Mouse (Mus musculus) adrenal gland (tissue): ENCODE measurements around the gene Mri1.

Experiments used
- intact Hi-C: fragments of 180-260 bp; cut with DNase I; formaldehyde crosslinking; loops from one replicate; pipeline ENCODE4 v1.15.1; 2025
- microRNA-seq, 2 experiments: library from miRNA; unstranded; fragments of <30 nt; microRNA quantifications; one replicate each; pipeline ENCODE4; 2019

Mri1 gene

DNA sequence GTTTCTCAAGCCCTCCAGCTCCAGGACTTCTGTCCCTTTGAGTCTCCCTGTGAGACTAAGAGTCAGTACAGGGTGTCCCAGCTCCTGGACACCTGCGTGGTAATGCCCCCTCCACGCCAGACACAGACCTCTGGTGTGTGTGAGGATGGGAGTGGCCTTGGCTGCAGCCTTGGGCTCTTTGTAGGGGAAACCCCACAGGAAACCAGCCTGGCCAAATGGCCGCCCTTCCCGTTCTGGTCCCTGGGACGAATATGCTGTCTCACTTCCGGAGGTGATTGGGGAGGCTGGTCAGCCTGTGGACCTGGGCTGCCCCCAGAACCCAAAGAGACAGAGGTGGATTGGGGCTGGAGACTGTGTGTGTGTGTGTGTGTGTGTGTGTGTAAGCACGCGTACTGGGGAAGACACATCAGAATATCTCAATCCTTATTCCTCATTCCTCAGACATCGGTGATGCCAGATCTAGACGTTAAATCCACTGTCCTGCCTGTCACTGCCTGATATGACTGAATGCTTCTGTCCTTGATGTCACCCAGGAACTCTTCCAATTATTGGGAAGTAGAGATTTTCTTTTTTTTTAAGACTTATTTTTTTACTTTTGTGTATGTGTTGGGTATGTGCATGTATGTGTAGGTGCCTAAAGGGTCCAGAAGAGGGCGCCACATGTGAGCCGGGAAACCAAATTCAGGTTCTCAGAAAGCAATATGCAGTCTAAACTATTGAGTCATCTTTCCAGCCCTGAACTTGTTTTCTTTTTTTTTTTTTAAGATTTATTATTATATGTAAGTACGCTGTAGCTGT is 53.0 kb downstream of the Mri1 start:
- intact Hi-C loops = no loop called here

DNA sequence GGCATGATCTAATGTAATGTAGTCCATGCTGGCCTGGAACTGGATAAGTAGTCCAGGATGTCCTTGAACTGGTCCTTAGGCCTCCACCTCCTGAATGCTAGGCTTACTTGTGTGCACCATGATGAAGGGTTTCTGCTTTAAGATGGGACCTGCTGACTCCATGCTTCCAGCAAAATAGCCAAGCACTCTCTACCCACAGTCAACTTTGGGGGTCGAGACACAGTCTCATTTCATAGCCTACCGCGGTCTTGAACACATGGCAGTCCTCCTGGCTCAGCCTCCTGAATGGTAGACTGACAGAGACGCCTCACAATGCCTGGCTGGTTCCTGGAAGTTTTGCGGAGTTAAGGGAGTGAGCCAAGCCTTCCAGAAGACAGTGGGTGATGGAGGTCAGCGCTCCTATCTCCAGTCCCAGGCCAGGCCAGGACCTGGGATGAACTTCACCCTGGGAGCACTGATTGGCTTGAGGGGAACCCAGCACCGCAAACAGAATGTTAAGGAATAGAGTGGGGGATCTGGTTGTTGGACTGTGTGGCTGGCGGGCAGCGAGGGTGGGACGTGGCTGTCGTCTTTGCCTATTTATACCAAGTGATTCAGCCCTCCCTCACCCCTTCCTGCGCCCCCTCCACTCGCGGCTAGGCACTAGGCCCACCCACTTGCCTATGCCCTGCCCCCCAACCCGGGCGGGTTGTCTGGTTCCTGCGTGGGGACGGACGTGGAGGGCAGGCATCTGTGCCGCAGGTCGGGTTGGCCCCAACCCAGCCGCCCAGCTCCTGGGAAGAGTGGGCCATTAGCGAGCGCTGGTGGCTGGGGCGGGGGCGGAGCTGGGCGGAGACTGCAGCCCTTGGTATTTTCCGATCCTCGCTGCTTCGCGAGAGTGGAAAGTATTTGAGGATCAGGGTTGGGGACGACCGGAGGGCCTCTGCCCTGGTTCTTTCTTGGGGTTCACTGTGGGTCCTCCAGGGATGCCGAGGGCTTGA is 53.9 kb downstream of the Mri1 start:
- intact Hi-C loops = no loop called here

DNA sequence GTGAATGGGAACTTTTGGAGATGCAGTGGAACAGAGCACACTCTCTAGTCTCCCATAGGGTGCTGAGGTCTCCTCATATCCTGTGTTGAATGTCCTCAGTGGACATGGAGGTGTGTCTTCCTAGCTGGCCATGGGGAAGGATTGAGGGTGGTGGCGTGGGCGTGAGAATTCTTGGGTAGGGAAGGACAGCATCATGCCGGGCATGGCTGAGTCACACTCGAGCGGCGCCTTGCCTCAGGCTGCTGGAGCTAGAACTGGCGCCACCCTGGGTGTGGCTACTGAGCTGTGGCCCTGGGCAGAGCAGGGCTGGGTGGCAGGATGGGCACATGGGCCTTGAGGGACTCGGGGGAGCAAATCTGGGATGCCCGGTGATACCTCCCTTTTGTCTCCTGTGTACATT is 54.7 kb downstream of the Mri1 start:
- intact Hi-C loops = no loop called here

DNA sequence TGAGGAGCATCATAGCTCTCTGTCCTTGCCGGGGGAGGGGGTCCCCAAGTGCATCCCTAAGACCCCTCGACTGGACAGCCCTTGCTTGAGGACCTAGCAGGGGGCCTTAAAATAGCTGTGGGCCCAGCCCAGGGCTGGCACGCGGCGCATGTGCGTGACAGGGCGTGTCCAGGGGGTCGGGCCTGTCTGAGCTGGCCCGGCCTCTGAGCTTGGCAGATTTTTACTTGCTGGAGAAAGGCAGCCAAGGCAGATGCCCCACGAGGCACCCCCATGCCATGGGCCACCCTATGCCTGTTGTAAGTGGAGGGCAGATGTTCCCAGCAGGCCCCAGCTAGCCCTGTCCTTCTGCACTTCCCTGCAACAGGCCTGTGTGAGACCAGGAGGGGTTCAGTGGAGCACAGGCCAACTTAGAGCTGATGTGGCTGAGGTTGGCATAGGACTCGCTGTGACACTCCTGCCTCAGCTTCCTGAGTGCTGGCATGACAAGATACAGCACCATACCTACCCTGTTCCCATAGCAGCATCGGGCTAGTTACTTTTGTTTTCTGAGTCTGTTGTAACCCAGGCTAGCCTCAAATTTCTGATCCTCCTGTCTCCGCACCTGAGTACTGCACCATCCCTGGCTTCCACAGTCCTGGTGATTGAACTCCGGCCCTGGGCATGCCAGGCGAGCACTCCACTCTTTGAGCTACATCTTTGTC is 55.4 kb downstream of the Mri1 start:
- intact Hi-C loops = no loop called here

- intact Hi-C loops = no loop called here
These were observed 56.2 kb downstream of the Mri1 start for GRCm38 (mm10) chr8:84200652-84201544.

DNA sequence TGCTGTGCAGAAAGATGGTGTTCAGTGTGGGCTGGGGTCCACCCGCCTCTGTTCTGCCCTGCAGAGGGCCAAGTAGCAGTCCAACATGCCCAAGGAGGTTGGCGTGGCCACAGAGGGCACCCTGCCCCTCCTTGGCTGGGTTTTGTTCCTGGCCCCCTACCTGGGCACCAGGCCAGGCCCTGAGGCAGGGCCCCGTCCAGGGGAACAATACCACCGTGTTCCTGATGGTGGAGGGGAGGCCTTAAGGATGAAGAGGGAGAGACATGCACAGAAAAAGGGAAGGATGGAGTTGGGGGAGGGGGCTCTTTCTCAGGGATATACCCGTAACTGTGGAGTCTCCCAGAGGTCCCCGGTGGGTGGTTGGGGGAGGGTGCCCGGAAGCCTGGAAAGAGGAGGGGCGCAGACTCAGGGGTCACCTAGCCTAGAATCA is 57.0 kb downstream of the Mri1 start:
- intact Hi-C loops = no loop called here

Small RNA genes within 50 kb of the gene (microRNA-seq; reads per million reads assigned to microRNA genes)
- gene Mir23a (58,033 to 62,333 reads per million in 2 experiments), gene Mir24-2 (0 reads per million in 2 experiments), gene Mir27a (794 to 964 reads per million in 2 experiments), gene Mir3074-2 (0 reads per million in 2 experiments)
